ENCODE assay signal across 21 mouse cellular contexts in genomic region chr17:14730629-14731028, GRCm38 (mm10). TPM values are rescaled to one million over a fixed set of nuclear protein-coding genes. Genes with fewer than 3 reads are reported as not detected.
A peak's percentile ranks its signal among the peaks of the same experiment; 100 is the strongest.
DNase-seq lines count a peak whose midpoint lies in the region; ATAC-seq and TF ChIP-seq lines count a peak whose summit lies in the region.
"Had no signal": no experiment of that assay in that cellular context is flagged by ENCODE, and none has a peak within 500 bp of the region (broad histone marks: within the 10 kb centered on the region; RNA-seq: fewer than 3 reads in every experiment).

No protein-coding gene starts in this region.

- no peak for TF ChIP-seq POLR2A in embryonic fibroblast, embryonic 13.5 days (IDR thresholded peaks at IDR 0.05; ENCODE audit: low read depth, low read length)

- no peak overlapping the region for H3K9ac ChIP-seq in kidney, postnatal 0 days (ENCODE audit: low read depth, low read length)
- no peak overlapping the region for H3K9ac ChIP-seq in forebrain, embryonic 13.5 days
- H3K9ac ChIP-seq: embryonic facial prominence, embryonic 13.5 days; heart, embryonic 13.5 days; hindbrain, embryonic 13.5 days; intestine, embryonic 15.5 days had no signal

- no peak overlapping the region for H3ac ChIP-seq in C2C12 (ENCODE audit: control insufficient read depth, insufficient read length, low read depth)

- no peak for TF ChIP-seq CTCF in kidney, postnatal 0 days (IDR thresholded peaks at IDR 0.05; ENCODE audit: low read depth)
- TF ChIP-seq CTCF in C2C12 (IDR thresholded peaks at IDR 0.05; ENCODE audit: control insufficient read depth, insufficient read depth, insufficient read length) = no peak
- TF ChIP-seq CTCF in embryonic fibroblast, embryonic 13.5 days (IDR thresholded peaks at IDR 0.05; ENCODE audit: borderline replicate concordance, insufficient read depth, low read length) = no peak

- H3K27ac ChIP-seq in heart, embryonic 10.5 days = no peak overlapping the region
- no peak overlapping the region for H3K27ac ChIP-seq in kidney, postnatal 0 days
- peak overlapping the region; percentile 60 for H3K27ac ChIP-seq in embryonic fibroblast, embryonic 13.5 days (ENCODE audit: insufficient read depth, low read length)
- no peak overlapping the region for H3K27ac ChIP-seq in forebrain, embryonic 13.5 days
- H3K27ac ChIP-seq: embryonic facial prominence, embryonic 13.5 days; heart, embryonic 13.5 days; hindbrain, embryonic 13.5 days; hindbrain, postnatal 0 days; intestine, embryonic 15.5 days had no signal

- H3K4me3 ChIP-seq in heart, embryonic 10.5 days = no peak overlapping the region
- H3K4me3 ChIP-seq in kidney, postnatal 0 days (replicated peaks; ENCODE audit: low read depth, low read length) = no peak overlapping the region
- no peak overlapping the region for H3K4me3 ChIP-seq in C2C12 (ENCODE audit: insufficient read depth, poor library complexity, severe bottlenecking)
- H3K4me3 ChIP-seq in embryonic fibroblast, embryonic 13.5 days (ENCODE audit: insufficient read depth, low read length) = no peak overlapping the region
- H3K4me3 ChIP-seq in forebrain, embryonic 13.5 days = no peak overlapping the region
- H3K4me3 ChIP-seq: embryonic facial prominence, embryonic 13.5 days; heart, embryonic 13.5 days; hindbrain, embryonic 13.5 days; intestine, embryonic 15.5 days had no signal

- H3K27me3 ChIP-seq in heart, embryonic 10.5 days (ENCODE audit: insufficient read depth, poor library complexity, severe bottlenecking) = no peaks in the 10 kb centered on the region
- no peaks in the 10 kb centered on the region for H3K27me3 ChIP-seq in kidney, postnatal 0 days (ENCODE audit: insufficient read depth, low read length)
- H3K27me3 ChIP-seq in C2C12 (ENCODE audit: control insufficient read depth, insufficient read depth, insufficient read length) = no peaks in the 10 kb centered on the region
- no peaks in the 10 kb centered on the region for H3K27me3 ChIP-seq in forebrain, embryonic 13.5 days
- H3K27me3 ChIP-seq: embryonic facial prominence, embryonic 13.5 days; heart, embryonic 13.5 days; hindbrain, embryonic 13.5 days; intestine, embryonic 15.5 days had no signal

- no peaks in the 10 kb centered on the region for H3K79me3 ChIP-seq in C2C12 (ENCODE audit: low read depth)

- no peak overlapping the region for H3K4me2 ChIP-seq in kidney, postnatal 0 days (ENCODE audit: low read length)
- H3K4me2 ChIP-seq in forebrain, embryonic 13.5 days = no peak overlapping the region
- H3K4me2 ChIP-seq: embryonic facial prominence, embryonic 13.5 days; heart, embryonic 13.5 days; hindbrain, embryonic 13.5 days; intestine, embryonic 15.5 days had no signal

- H3K9me3 ChIP-seq in heart, embryonic 10.5 days = no peaks in the 10 kb centered on the region
- no peaks in the 10 kb centered on the region for H3K9me3 ChIP-seq in kidney, postnatal 0 days (replicated peaks; ENCODE audit: low read length)
- H3K9me3 ChIP-seq in forebrain, embryonic 13.5 days (replicated peaks) = no peaks in the 10 kb centered on the region
- H3K9me3 ChIP-seq: embryonic facial prominence, embryonic 13.5 days; heart, embryonic 13.5 days; hindbrain, embryonic 13.5 days; intestine, embryonic 15.5 days had no signal

- H3K79me2 ChIP-seq in C2C12 (ENCODE audit: control insufficient read depth, insufficient read depth) = no peaks in the 10 kb centered on the region

- peak; percentile 73 for DNase-seq in heart, embryonic 10.5 days (ENCODE audit: low spot score)
- no peak for DNase-seq in heart, postnatal 14 days
- peak; percentile 59 for DNase-seq in kidney, postnatal 0 days (ENCODE audit: low spot score)
- no peak for DNase-seq in kidney, adult 11 months
- DNase-seq in layer of hippocampus, postnatal 25 days (ENCODE audit: extremely low spot score in 1 of 2, low spot score in 1 of 2) = no peak
- DNase-seq: adrenal gland, postnatal 14 days; cerebellum, adult 11-12 months; cerebellum, adult 9-10 months; cerebellum, postnatal 25 days; gastrocnemius, postnatal 14 days; heart, postnatal 10 days had no signal

- ATAC-seq in kidney, postnatal 0 days (replicated peaks; ENCODE audit: low FRiP score, low read depth) = no peak
- no peak for ATAC-seq in forebrain, embryonic 13.5 days
- ATAC-seq: activated CD4-positive, CD25-positive, alpha-beta regulatory T cell, adult 4 months; forebrain, embryonic 14.5 days; hindbrain, postnatal 0 days; intestine, embryonic 15.5 days had no signal

- intact Hi-C loops in heart, postnatal 14 days (cut with DNase I) = no loop called here

- 52% methylated on average over 5 of the region's 5 CpGs for WGBS in heart, embryonic 10.5 days
- 61% methylated on average over 5 of the region's 5 CpGs for WGBS in kidney, postnatal 0 days
- WGBS in forebrain, embryonic 13.5 days = 88% methylated on average over 5 of the region's 5 CpGs

- H3K4me1 ChIP-seq in heart, embryonic 10.5 days = peaks cover 15% of the 10 kb centered on the region; the same call in 1 of the 2 replicates
- H3K4me1 ChIP-seq in kidney, postnatal 0 days (replicated peaks; ENCODE audit: insufficient read depth, low read length) = no peaks in the 10 kb centered on the region
- H3K4me1 ChIP-seq in embryonic fibroblast, embryonic 13.5 days (ENCODE audit: control insufficient read depth, insufficient read depth, low read length) = peaks cover 16% of the 10 kb centered on the region
- no peaks in the 10 kb centered on the region for H3K4me1 ChIP-seq in forebrain, embryonic 13.5 days
- H3K4me1 ChIP-seq: embryonic facial prominence, embryonic 13.5 days had no signal

- no peaks in the 10 kb centered on the region for H3K36me3 ChIP-seq in heart, embryonic 10.5 days
- H3K36me3 ChIP-seq in kidney, postnatal 0 days (ENCODE audit: insufficient read depth, low read length) = no peaks in the 10 kb centered on the region
- no peaks in the 10 kb centered on the region for H3K36me3 ChIP-seq in C2C12 (ENCODE audit: control insufficient read depth, insufficient read depth)
- H3K36me3 ChIP-seq in forebrain, embryonic 13.5 days (ENCODE audit: poor library complexity, severe bottlenecking) = no peaks in the 10 kb centered on the region
- H3K36me3 ChIP-seq: embryonic facial prominence, embryonic 13.5 days; heart, embryonic 13.5 days; hindbrain, embryonic 13.5 days; intestine, embryonic 15.5 days had no signal

TF ChIP-seq in C2C12, 6 proteins besides CTCF, POLR2A, EP300 and RAD21:
- peak; percentile 99 for TF ChIP-seq USF1 (IDR thresholded peaks at IDR 0.05; ENCODE audit: low read depth)
- no peak for TF ChIP-seq MYOG (IDR thresholded peaks at IDR 0.05; ENCODE audit: control insufficient read depth, extremely low read depth, insufficient read length)
- TF ChIP-seq FOSL1 (IDR thresholded peaks at IDR 0.05; ENCODE audit: insufficient read depth, low read length, poor library complexity, severe bottlenecking) = no peak
- no peak for TF ChIP-seq MYOD1 (IDR thresholded peaks at IDR 0.05; ENCODE audit: control insufficient read depth, insufficient read length, low read depth)
- peak; percentile 67 for TF ChIP-seq MAX (IDR thresholded peaks at IDR 0.05)
- TF ChIP-seq CEBPB (IDR thresholded peaks at IDR 0.05; ENCODE audit: low read depth) = no peak

RNA-seq across cellular contexts. Expression of gene Thbs2, which starts 36.6 kb away (rescaled TPM):
- polyA plus RNA-seq in heart, embryonic 10.5 days (2016; fragmentation: Nextera tagmentation; extraction: Ambion mirVana) = 1.2 and 1.3 TPM in 2 replicates
- 10 to 100 TPM; 27.5 to 31.9 TPM for total RNA-seq in heart, postnatal 14 days (2021)
- polyA plus RNA-seq in kidney, postnatal 0 days (2015; fragmentation: Nextera tagmentation; extraction: Ambion mirVana) = 24.6 and 29.5 TPM in 2 replicates
- 11.5 TPM for polyA plus RNA-seq in C2C12 (2012; fragmentation: generic; extraction: Trizol)
- 241 and 405 TPM in 2 replicates for polyA plus RNA-seq in embryonic fibroblast, embryonic 13.5 days (2011; ENCODE audit: insufficient read length, low read depth, missing spikeins)
- 0.22 and 0.37 TPM in 2 replicates for polyA plus RNA-seq in forebrain, embryonic 13.5 days (2015; fragmentation: Nextera tagmentation; extraction: Ambion mirVana)
- total RNA-seq in layer of hippocampus, postnatal 25 days (2021) = 1 to 10 TPM; 3.2 to 3.5 TPM
- polyA plus RNA-seq: activated CD4-positive, CD25-positive, alpha-beta regulatory T cell, adult 4 months had no signal

Comparison
In these comparisons a context has a peak if more than half of its experiments do, and no peak if none do; other contexts are left out.
1. DNase-seq: peak in heart, embryonic 10.5 days (single experiment) and kidney, postnatal 0 days (single experiment); none in heart, postnatal 14 days (0 of 2), kidney, adult 11 months (single experiment) and layer of hippocampus, postnatal 25 days (0 of 2).